Mouse (Mus musculus): ENCODE data around the gene Mcidas.

- TF ChIP-seq E2F4 (IDR thresholded peaks at IDR 0.05; ENCODE audit: insufficient read depth) = no peak
- no peak for TF ChIP-seq POLR2A (IDR thresholded peaks at IDR 0.05; ENCODE audit: insufficient read length, low read depth)
- no peak for TF ChIP-seq MAX (IDR thresholded peaks at IDR 0.05; ENCODE audit: low read depth)
- no peak for TF ChIP-seq POLR2AphosphoS2 (IDR thresholded peaks at IDR 0.05; ENCODE audit: insufficient read length, low read depth)
- TF ChIP-seq TCF12 (IDR thresholded peaks at IDR 0.05; ENCODE audit: insufficient read depth, poor library complexity, severe bottlenecking) = no peak
- no peak for TF ChIP-seq MYOD1 (IDR thresholded peaks at IDR 0.05; ENCODE audit: control insufficient read depth in 1 of 3, insufficient read length in 2 of 3, low read depth in 2 of 3)
- no peak for TF ChIP-seq USF1 (IDR thresholded peaks at IDR 0.05; ENCODE audit: low read depth)
Observed at GRCm38 (mm10) chr13:113022467-113022866, 28.8 kb downstream of the Mcidas start.

Data from myocyte (in vitro differentiated cells).